ENCODE assay signal across 17 mouse cellular contexts in the genomic region with DNA sequence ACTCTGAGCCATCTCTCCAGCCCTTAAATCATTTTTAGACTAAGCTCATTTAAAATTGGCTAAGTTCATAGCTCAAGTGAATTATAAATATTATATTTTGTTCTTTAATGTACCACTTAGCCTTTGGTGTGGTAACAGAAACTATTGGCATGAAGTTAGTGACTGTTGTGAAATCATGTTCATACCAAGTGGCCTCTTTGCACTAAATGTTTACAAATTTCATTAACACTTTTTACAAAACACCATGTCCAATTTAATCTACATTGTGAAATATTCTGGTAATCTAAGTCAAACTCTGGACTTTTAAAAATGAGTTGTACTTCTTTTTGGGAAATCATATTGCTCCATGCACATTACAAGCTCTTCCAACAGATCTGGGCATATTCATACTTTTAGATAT. TPM values are rescaled to one million over a fixed set of nuclear protein-coding genes. Genes with fewer than 3 reads are reported as not detected.
"Had no signal": no experiment of that assay in that cellular context is flagged by ENCODE, and none has a peak within 500 bp of the region (broad histone marks: within the 10 kb centered on the region; RNA-seq: fewer than 3 reads in every experiment).

No protein-coding gene starts in this region.

- H3K27ac ChIP-seq: liver, embryonic 12.5 days; liver, embryonic 14.5 days; macrophage; midbrain, embryonic 13.5 days; midbrain, embryonic 15.5 days; neural tube, embryonic 12.5 days; stomach, embryonic 15.5 days; stomach, postnatal 0 days had no signal

- ATAC-seq: liver, embryonic 12.5 days; midbrain, embryonic 13.5 days; midbrain, embryonic 15.5 days had no signal

- H3K4me1 ChIP-seq: megakaryocyte, embryonic 14.5 days; midbrain, embryonic 13.5 days; midbrain, embryonic 15.5 days; neural tube, embryonic 12.5 days; stomach, embryonic 15.5 days had no signal

- H3K27me3 ChIP-seq: liver, embryonic 12.5 days; megakaryocyte, embryonic 14.5 days; midbrain, embryonic 13.5 days; midbrain, embryonic 15.5 days; neural tube, embryonic 12.5 days; stomach, embryonic 15.5 days had no signal

- H3K4me2 ChIP-seq: liver, embryonic 12.5 days; lung, embryonic 14.5 days; midbrain, embryonic 11.5 days; midbrain, embryonic 13.5 days; midbrain, embryonic 15.5 days; neural tube, embryonic 12.5 days; stomach, embryonic 15.5 days had no signal

- H3K9me3 ChIP-seq: liver, embryonic 12.5 days; midbrain, embryonic 13.5 days; midbrain, embryonic 15.5 days; neural tube, embryonic 12.5 days; stomach, embryonic 15.5 days had no signal

- H3K9ac ChIP-seq: liver, embryonic 12.5 days; liver, embryonic 14.5 days; lung, embryonic 14.5 days; midbrain, embryonic 13.5 days; midbrain, embryonic 15.5 days; neural tube, embryonic 12.5 days; stomach, embryonic 15.5 days had no signal

- H3K4me3 ChIP-seq: liver, embryonic 12.5 days; megakaryocyte, embryonic 14.5 days; midbrain, embryonic 13.5 days; midbrain, embryonic 15.5 days; neural tube, embryonic 12.5 days; stomach, embryonic 15.5 days had no signal

- DNase-seq: lung, embryonic 14.5 days; right cerebral cortex, postnatal 14 days; thymus, adult 2 months; thymus, postnatal 25 days; thymus, postnatal 4 days had no signal

- H3K36me3 ChIP-seq: liver, embryonic 12.5 days; midbrain, embryonic 13.5 days; midbrain, embryonic 15.5 days; neural tube, embryonic 12.5 days; stomach, embryonic 15.5 days had no signal

RNA-seq across cellular contexts. Expression of a gene that starts 6.9 kb away (rescaled TPM):
- polyA plus RNA-seq: lung, embryonic 14.5 days; macrophage; midbrain, embryonic 11.5 days; midbrain, embryonic 13.5 days; midbrain, embryonic 15.5 days; neural tube, embryonic 12.5 days; testis, adult 2 months; urinary bladder, adult 2 months had no signal
